Mouse (Mus musculus): ENCODE data around the gene Ormdl3. TPM values are rescaled to one million over a fixed set of nuclear protein-coding genes. Genes with fewer than 3 reads are reported as not detected.

Gene Ormdl3
- polyA plus RNA-seq, 1 experiment from 2014 or later = 7.1 TPM

DNA sequence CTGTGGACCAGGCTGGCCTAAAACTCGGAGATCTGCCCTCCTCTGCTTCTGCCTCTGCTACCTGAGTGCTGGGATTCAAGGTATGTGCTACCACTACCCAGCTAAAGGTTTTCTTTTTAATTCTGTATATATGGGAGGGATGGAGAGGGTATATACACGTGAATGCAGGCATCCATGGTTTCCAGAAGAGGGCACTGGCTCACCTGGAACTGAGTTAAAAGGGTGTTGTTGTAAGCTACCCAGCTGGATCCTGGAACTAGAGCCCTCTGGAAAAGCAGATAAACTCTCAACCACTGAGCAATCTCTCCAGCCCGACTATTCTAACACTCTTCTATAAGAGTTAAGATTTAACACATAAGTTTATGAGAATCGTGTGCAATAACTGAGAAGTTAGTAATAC lies 37.8 kb downstream of the Ormdl3 start:
- H3K4me2 ChIP-seq (replicated peaks; ENCODE audit: low read depth, low read length) = no peak overlapping the region
- no peak for ATAC-seq (ENCODE audit: low FRiP score, low TSS enrichment)
- H3K27me3 ChIP-seq (ENCODE audit: control insufficient read depth, insufficient read depth, low read length) = peaks cover 38% of the 10 kb centered on the region
- H3K4me1 ChIP-seq (ENCODE audit: control insufficient read depth, insufficient read depth, low read length) = peaks cover 4% of the 10 kb centered on the region; the same call in 1 of the 2 replicates
- H3K9me3 ChIP-seq (ENCODE audit: control insufficient read depth, low read length) = no peaks in the 10 kb centered on the region
- H3K9ac ChIP-seq (ENCODE audit: low read depth, low read length) = no peak overlapping the region
- WGBS = 73% methylated on average over 4 of the region's 4 CpGs
- no peak overlapping the region for H3K27ac ChIP-seq (ENCODE audit: low read depth, low read length)
- no peak overlapping the region for H3K4me3 ChIP-seq (ENCODE audit: low read length)
- no peaks in the 10 kb centered on the region for H3K36me3 ChIP-seq (ENCODE audit: control insufficient read depth, insufficient read depth, low read length)

DNA sequence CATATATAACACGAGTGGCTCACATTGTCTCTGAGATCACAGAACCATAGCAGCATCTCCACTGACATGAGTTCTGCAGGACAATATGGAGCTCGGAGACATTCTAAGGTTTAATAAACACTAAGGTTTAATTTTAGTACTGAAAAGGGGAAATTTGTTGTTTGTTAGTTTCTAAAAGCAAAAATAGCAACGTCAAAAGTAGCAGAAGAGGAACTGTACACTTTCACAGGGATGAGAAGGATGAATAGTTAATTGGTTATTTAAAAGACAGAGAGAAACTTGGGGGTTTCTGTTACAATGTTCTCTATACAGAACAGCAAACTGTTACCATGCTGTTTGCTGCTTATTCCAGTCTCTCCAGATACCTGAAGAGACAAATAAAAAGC lies 39.9 kb downstream of the Ormdl3 start:
- ATAC-seq (ENCODE audit: low FRiP score, low TSS enrichment) = no peak
- Histone ChIP-seq H3K9ac (ENCODE audit: low read depth, low read length) (no peak overlapping the region), H3K36me3 (ENCODE audit: control insufficient read depth, insufficient read depth, low read length) (no peaks in the 10 kb centered on the region), H3K27me3 (ENCODE audit: control insufficient read depth, insufficient read depth, low read length) (peaks cover 54% of the 10 kb centered on the region), H3K4me1 (ENCODE audit: control insufficient read depth, insufficient read depth, low read length) (peaks cover 4% of the 10 kb centered on the region; the same call in 1 of the 2 replicates), H3K4me2 (replicated peaks; ENCODE audit: low read depth, low read length) (no peak overlapping the region), H3K4me3 (ENCODE audit: low read length) (no peak overlapping the region), H3K9me3 (ENCODE audit: control insufficient read depth, low read length) (no peaks in the 10 kb centered on the region), H3K27ac (ENCODE audit: low read depth, low read length) (no peak overlapping the region)
- WGBS = 62% methylated on average over 3 of the region's 3 CpGs

DNA sequence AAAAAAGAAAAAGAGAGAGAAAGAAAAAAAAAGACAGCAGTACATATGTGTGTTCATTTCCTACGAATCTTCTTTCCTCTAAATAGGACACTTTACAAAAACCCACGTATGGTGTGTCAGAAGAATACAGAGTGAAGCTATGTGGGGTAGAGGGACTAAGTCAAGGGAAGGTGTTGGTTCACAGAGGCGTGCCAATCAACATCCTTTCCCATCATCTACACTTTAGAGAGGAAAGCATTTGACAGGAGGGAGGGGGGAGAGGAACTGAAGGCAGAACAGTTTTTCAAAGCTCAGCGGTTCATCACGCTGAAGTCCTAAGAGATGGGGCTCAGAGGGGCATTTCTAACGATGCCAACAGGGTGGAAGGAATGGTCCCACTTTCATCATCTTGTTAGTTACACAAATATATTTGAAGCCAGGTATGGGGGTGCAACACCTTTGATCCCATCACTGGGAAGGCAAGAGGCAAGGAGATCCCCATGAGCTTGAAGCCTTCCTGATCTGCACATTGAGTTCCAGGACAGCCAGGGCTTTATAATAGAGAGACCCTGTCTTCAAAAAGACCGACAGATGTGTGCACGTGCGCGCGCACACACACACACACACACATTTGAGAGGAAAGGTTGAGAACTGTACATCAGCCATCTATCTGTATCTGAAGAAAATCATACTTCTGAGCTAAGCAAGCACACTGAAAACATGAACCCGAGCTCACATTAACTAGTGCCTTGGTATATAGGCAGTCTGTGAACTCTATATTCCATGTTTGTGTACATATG lies 40.5 kb downstream of the Ormdl3 start:
- H3K4me1 ChIP-seq (ENCODE audit: control insufficient read depth, insufficient read depth, low read length) = peaks cover 4% of the 10 kb centered on the region; the same call in 1 of the 2 replicates
- H3K9me3 ChIP-seq (ENCODE audit: control insufficient read depth, low read length) = no peaks in the 10 kb centered on the region
- H3K9ac ChIP-seq (ENCODE audit: low read depth, low read length) = no peak overlapping the region
- no peak overlapping the region for H3K27ac ChIP-seq (ENCODE audit: low read depth, low read length)
- no peaks in the 10 kb centered on the region for H3K36me3 ChIP-seq (ENCODE audit: control insufficient read depth, insufficient read depth, low read length)
- no peak for ATAC-seq (ENCODE audit: low FRiP score, low TSS enrichment)
- peaks cover 54% of the 10 kb centered on the region for H3K27me3 ChIP-seq (ENCODE audit: control insufficient read depth, insufficient read depth, low read length)
- H3K4me3 ChIP-seq (ENCODE audit: low read length) = no peak overlapping the region
- no peak overlapping the region for H3K4me2 ChIP-seq (replicated peaks; ENCODE audit: low read depth, low read length)
- WGBS = 41% methylated on average over 12 of the region's 12 CpGs

- 2% methylated on average over 58 of the region's 58 CpGs for WGBS
- no peak within 1 kb of the TSS for H3K27ac ChIP-seq (ENCODE audit: low read depth, low read length)
These were observed 41.4 kb downstream of the Ormdl3 start, which contains the start of gene Ikzf3 for GRCm38 (mm10) chr11:98545711-98546231. Ikzf3 (minus strand) TSS chr11:98546031.

GRCm38 (mm10) chr11:98544890-98545677 lies 42.1 kb downstream of the Ormdl3 start:
- no peaks in the 10 kb centered on the region for H3K4me1 ChIP-seq (ENCODE audit: control insufficient read depth, insufficient read depth, low read length)
- no peaks in the 10 kb centered on the region for H3K36me3 ChIP-seq (ENCODE audit: control insufficient read depth, insufficient read depth, low read length)
- peaks cover 50% of the 10 kb centered on the region for H3K27me3 ChIP-seq (ENCODE audit: control insufficient read depth, insufficient read depth, low read length)
- peak overlapping the region; percentile 41 for H3K4me3 ChIP-seq (ENCODE audit: low read length)
- no peak for ATAC-seq (ENCODE audit: low FRiP score, low TSS enrichment)
- 3% methylated on average over 16 of the region's 16 CpGs for WGBS
- H3K4me2 ChIP-seq (replicated peaks; ENCODE audit: low read depth, low read length) = peak overlapping the region; percentile 73
- 0 out of 2 replicates have a peak, but pooled peaks cover 2% of the 10 kb centered on the region for H3K9me3 ChIP-seq (ENCODE audit: control insufficient read depth, low read length)
- peak overlapping the region; percentile 44; the same call in 1 of the 2 replicates for H3K9ac ChIP-seq (ENCODE audit: low read depth, low read length)
- no peak overlapping the region for H3K27ac ChIP-seq (ENCODE audit: low read depth, low read length)

More at GRCm38 (mm10) chr11:98545711-98546231, 41.4 kb downstream of the Ormdl3 start, which contains the start of gene Ikzf3:
- ATAC-seq (ENCODE audit: low FRiP score, low TSS enrichment) = no peak
- Histone ChIP-seq H3K4me1 (ENCODE audit: control insufficient read depth, insufficient read depth, low read length) (0 out of 2 replicates have a peak, but pooled peaks cover 4% of the 10 kb centered on the region), H3K27me3 (ENCODE audit: control insufficient read depth, insufficient read depth, low read length) (peaks cover 54% of the 10 kb centered on the region), H3K4me2 (replicated peaks; ENCODE audit: low read depth, low read length) (peak within 1 kb of the TSS; percentile 73), H3K4me3 (ENCODE audit: low read length) (peak within 1 kb of the TSS; percentile 41), H3K9ac (ENCODE audit: low read depth, low read length) (peak within 1 kb of the TSS; percentile 44), H3K36me3 (ENCODE audit: control insufficient read depth, insufficient read depth, low read length) (no peaks in the 10 kb centered on the region), H3K9me3 (ENCODE audit: control insufficient read depth, low read length) (no peaks in the 10 kb centered on the region)

DNA sequence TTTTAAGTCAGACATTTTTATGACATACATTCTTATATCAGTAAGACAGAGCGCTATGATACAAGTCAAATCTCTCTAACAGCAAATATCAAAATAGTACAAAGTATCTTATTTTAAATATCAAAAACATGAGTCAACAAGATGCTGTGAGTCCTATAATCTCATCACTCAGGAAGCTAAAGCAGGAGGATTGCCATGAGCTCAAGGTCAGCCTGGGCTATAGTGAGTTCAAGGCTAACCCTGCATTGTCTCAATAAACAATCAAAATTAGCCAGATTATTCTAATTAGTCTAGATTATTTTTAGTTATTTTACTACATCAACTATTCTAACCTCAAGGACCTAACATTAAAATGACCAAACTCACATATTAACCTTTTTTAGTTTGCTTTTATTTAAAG lies 43.8 kb downstream of the Ormdl3 start:
- no peak overlapping the region for H3K4me3 ChIP-seq (ENCODE audit: low read length)
- H3K27me3 ChIP-seq (ENCODE audit: control insufficient read depth, insufficient read depth, low read length) = peaks cover 41% of the 10 kb centered on the region
- no peak overlapping the region for H3K27ac ChIP-seq (ENCODE audit: low read depth, low read length)
- H3K9me3 ChIP-seq (ENCODE audit: control insufficient read depth, low read length) = 0 out of 2 replicates have a peak, but pooled peaks cover 2% of the 10 kb centered on the region
- no peak overlapping the region for H3K4me2 ChIP-seq (replicated peaks; ENCODE audit: low read depth, low read length)
- no peaks in the 10 kb centered on the region for H3K36me3 ChIP-seq (ENCODE audit: control insufficient read depth, insufficient read depth, low read length)
- no peaks in the 10 kb centered on the region for H3K4me1 ChIP-seq (ENCODE audit: control insufficient read depth, insufficient read depth, low read length)
- H3K9ac ChIP-seq (ENCODE audit: low read depth, low read length) = no peak overlapping the region
- 68% methylated on average over 1 of the region's 1 CpGs for WGBS
- ATAC-seq (ENCODE audit: low FRiP score, low TSS enrichment) = no peak

- Histone ChIP-seq H3K4me3 (ENCODE audit: low read length) (no peak overlapping the region), H3K9me3 (ENCODE audit: control insufficient read depth, low read length) (0 out of 2 replicates have a peak, but pooled peaks cover 2% of the 10 kb centered on the region), H3K4me2 (replicated peaks; ENCODE audit: low read depth, low read length) (no peak overlapping the region), H3K36me3 (ENCODE audit: control insufficient read depth, insufficient read depth, low read length) (no peaks in the 10 kb centered on the region), H3K27ac (ENCODE audit: low read depth, low read length) (no peak overlapping the region), H3K27me3 (ENCODE audit: control insufficient read depth, insufficient read depth, low read length) (peaks cover 38% of the 10 kb centered on the region), H3K9ac (ENCODE audit: low read depth, low read length) (no peak overlapping the region), H3K4me1 (ENCODE audit: control insufficient read depth, insufficient read depth, low read length) (no peaks in the 10 kb centered on the region)
- 76% methylated on average over 8 of the region's 8 CpGs for WGBS
- no peak for ATAC-seq (ENCODE audit: low FRiP score, low TSS enrichment)
These were observed 44.6 kb downstream of the Ormdl3 start for GRCm38 (mm10) chr11:98542553-98542952.

- peaks cover 18% of the 10 kb centered on the region for H3K27me3 ChIP-seq (ENCODE audit: control insufficient read depth, insufficient read depth, low read length)
- no peak for ATAC-seq (ENCODE audit: low FRiP score, low TSS enrichment)
- no peak overlapping the region for H3K4me2 ChIP-seq (replicated peaks; ENCODE audit: low read depth, low read length)
These were observed 46.8 kb downstream of the Ormdl3 start for GRCm38 (mm10) chr11:98540319-98540718.

More at GRCm38 (mm10) chr11:98540319-98540718, 46.8 kb downstream of the Ormdl3 start:
- Histone ChIP-seq H3K9ac (ENCODE audit: low read depth, low read length) (no peak overlapping the region), H3K9me3 (ENCODE audit: control insufficient read depth, low read length) (0 out of 2 replicates have a peak, but pooled peaks cover 2% of the 10 kb centered on the region), H3K27ac (ENCODE audit: low read depth, low read length) (no peak overlapping the region), H3K36me3 (ENCODE audit: control insufficient read depth, insufficient read depth, low read length) (no peaks in the 10 kb centered on the region), H3K4me1 (ENCODE audit: control insufficient read depth, insufficient read depth, low read length) (no peaks in the 10 kb centered on the region), H3K4me3 (ENCODE audit: low read length) (no peak overlapping the region)
- 79% methylated on average over 5 of the region's 5 CpGs for WGBS

Measured in kidney, embryonic 14.5 days (tissue).